Mouse (Mus musculus) adrenal gland, postnatal 14 days (tissue): ENCODE data around the gene Aatf. TPM values are rescaled to one million over a fixed set of nuclear protein-coding genes. Genes with fewer than 3 reads are reported as not detected.

Experiments
- DNase-seq: peaks from one replicate; pipeline ENCODE4 v3.0.0; 2021; ENCODE audit warnings: mixed read lengths
- total RNA-seq: library from RNA; stranded (reverse); gene quantifications from 2 replicates; pipeline ENCODE4 v1.2.3, GENCODE M21; 2021

The Aatf gene
- total RNA-seq, 1 experiment from 2014 or later = 20.6 TPM

- DNase-seq = peak; percentile 91
Observed at GRCm38 (mm10) chr11:84522577-84523320, 9.4 kb upstream of the Aatf start.

- no peak for DNase-seq
Observed at GRCm38 (mm10) chr11:84521751-84522299, 8.5 kb upstream of the Aatf start.

GRCm38 (mm10) chr11:84521071-84521390 lies 7.7 kb upstream of the Aatf start:
- DNase-seq = no peak

GRCm38 (mm10) chr11:84520269-84521070 lies 7.1 kb upstream of the Aatf start:
- DNase-seq = no peak

GRCm38 (mm10) chr11:84519576-84520268 lies 6.4 kb upstream of the Aatf start:
- DNase-seq = no peak

- no peak for DNase-seq
Observed at GRCm38 (mm10) chr11:84519036-84519435, 5.7 kb upstream of the Aatf start.

- DNase-seq = no peak
Observed at GRCm38 (mm10) chr11:84518261-84518660, 4.9 kb upstream of the Aatf start.

GRCm38 (mm10) chr11:84517431-84517830 lies 4.1 kb upstream of the Aatf start:
- no peak for DNase-seq

- DNase-seq = no peak
Observed at GRCm38 (mm10) chr11:84516501-84517240, 3.3 kb upstream of the Aatf start.

- no peak for DNase-seq
Observed at GRCm38 (mm10) chr11:84512031-84512430, 1.3 kb downstream of the Aatf start.

GRCm38 (mm10) chr11:84504296-84504695 lies 9.0 kb downstream of the Aatf start:
- no peak for DNase-seq

- peak; percentile 20 for DNase-seq
Observed at GRCm38 (mm10) chr11:84497944-84498343, 15.4 kb downstream of the Aatf start.

GRCm38 (mm10) chr11:84496901-84497300 lies 16.4 kb downstream of the Aatf start:
- DNase-seq = no peak

GRCm38 (mm10) chr11:84495774-84496173 lies 17.5 kb downstream of the Aatf start:
- DNase-seq = no peak

- DNase-seq = no peak
Observed at GRCm38 (mm10) chr11:84481661-84482060, 31.7 kb downstream of the Aatf start.

- DNase-seq = no peak
Observed at GRCm38 (mm10) chr11:84480451-84480850, 32.9 kb downstream of the Aatf start.

- DNase-seq = no peak
Observed at GRCm38 (mm10) chr11:84476641-84477040, 36.7 kb downstream of the Aatf start.

- no peak for DNase-seq
Observed at GRCm38 (mm10) chr11:84475991-84476390, 37.3 kb downstream of the Aatf start.

- DNase-seq = no peak
Observed at GRCm38 (mm10) chr11:84473093-84473667, 40.1 kb downstream of the Aatf start.

- no peak for DNase-seq
Observed at GRCm38 (mm10) chr11:84464571-84464970, 48.8 kb downstream of the Aatf start.

GRCm38 (mm10) chr11:84453901-84454300 lies 59.4 kb downstream of the Aatf start:
- DNase-seq = no peak
